Mouse (Mus musculus) forebrain, embryonic 10.5 days (tissue): Measurements from ENCODE around the gene Gm21981. TPM values are rescaled to one million over a fixed set of nuclear protein-coding genes. Genes with fewer than 3 reads are reported as not detected.

Source experiments
- DNase-seq: peaks from one replicate; pipeline ENCODE4 v3.0.0-alpha.2; 2017; ENCODE audit warnings: low spot score; ENCODE audit errors: extremely low spot score
- H3K27ac ChIP-seq: fragments of 300-500 bp; sonication (generic); 2 replicates; pipeline ENCODE4 v1.5.1; 2016; ENCODE audit warnings: mild to moderate bottlenecking
- H3K27me3 ChIP-seq: fragments of 300-500 bp; sonication (generic); 2 replicates; pipeline ENCODE4 v1.6.1; 2016; ENCODE audit warnings: mild to moderate bottlenecking; ENCODE audit not compliant: poor library complexity, severe bottlenecking
- H3K36me3 ChIP-seq: fragments of 300-500 bp; sonication (generic); replicated peaks from 2 replicates; pipeline ENCODE4 v1.6.1; 2016; ENCODE audit warnings: mild to moderate bottlenecking, moderate library complexity
- H3K4me1 ChIP-seq: fragments of 300-500 bp; sonication (generic); 2 replicates; pipeline ENCODE4 v1.6.1; 2016
- H3K4me3 ChIP-seq: fragments of 300-500 bp; sonication (generic); 2 replicates; pipeline ENCODE4 v1.5.1; 2016; ENCODE audit warnings: mild to moderate bottlenecking, moderate library complexity
- H3K9me3 ChIP-seq: fragments of 300-500 bp; sonication (generic); 2 replicates; pipeline ENCODE4 v1.6.1; 2016; ENCODE audit warnings: mild to moderate bottlenecking, moderate library complexity
- WGBS: fragments of 180-500 bp; shearing (Covaris S2); methylation state at CpG from one replicate; pipeline ENCODE4 v1.1.7; 2016; 5-methylcytosine and 5-hydroxymethylcytosine counted together
- polyA plus RNA-seq: library from polyadenylated mRNA; unstranded; fragments of >200 nt; fragmentation: Nextera tagmentation; extraction: Ambion mirVana; gene quantifications from 2 replicates; pipeline ENCODE4 v1.2.1, GENCODE M21; 2016

The Gm21981 gene
- polyA plus RNA-seq, result 0.14 and 0.22 TPM in 2 replicates

DNA sequence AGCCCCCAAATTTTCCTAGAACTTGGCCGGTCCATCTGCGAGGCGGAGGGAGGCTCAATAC, at the start of gene Gm21981:
Gene Gm21981, minus strand, starts transcription at position 14 of the 61 bp plus-strand sequence.
- Histone ChIP-seq H3K36me3 (peaks cover 15% of the 10 kb centered on the region), H3K27ac (peak within 1 kb of the TSS; percentile 91), H3K27me3 (peaks cover 67% of the 10 kb centered on the region), H3K4me1 (peaks cover 31% of the 10 kb centered on the region), H3K4me3 (peak within 1 kb of the TSS; percentile 78), H3K9me3 (no peaks in the 10 kb centered on the region)
- WGBS, result 0% methylated on average over 3 of the region's 3 CpGs
- DNase-seq, result no peak

DNA sequence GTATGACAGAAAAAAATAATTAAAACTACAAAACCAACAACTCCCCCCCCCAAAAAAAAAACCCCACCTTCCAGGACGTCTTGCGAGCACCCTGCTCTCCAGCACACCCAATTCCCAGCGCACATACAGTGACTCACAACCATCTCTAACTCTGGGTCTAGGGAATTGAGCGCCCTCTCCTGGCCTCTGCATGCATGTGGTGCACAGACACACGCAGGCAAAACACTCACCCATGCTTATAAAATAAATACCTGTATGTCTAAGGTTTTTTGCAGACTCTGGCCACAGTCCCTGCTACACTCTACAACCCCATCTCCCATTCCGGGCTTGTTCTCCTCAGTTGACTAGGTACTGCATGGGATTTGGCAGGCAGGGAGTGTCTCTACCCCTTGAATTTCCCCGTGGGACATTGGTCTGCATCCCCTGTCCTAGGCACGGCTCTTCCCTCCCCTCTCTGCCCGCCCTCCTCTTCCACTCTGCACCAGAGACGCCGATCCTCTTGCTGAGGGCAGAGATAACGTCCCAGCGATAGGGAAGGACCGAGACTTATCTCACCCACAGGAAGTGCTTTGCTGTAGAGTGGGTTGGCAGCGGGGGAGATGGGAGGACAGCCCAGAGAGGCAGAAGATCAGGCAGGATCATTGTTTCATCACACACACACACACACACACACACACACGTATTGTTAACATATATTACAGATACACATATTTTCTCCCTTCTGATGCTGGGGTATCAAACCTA, 48.9 kb upstream of the Gm21981 start:
- no peaks in the 10 kb centered on the region for H3K36me3 ChIP-seq
- peaks cover 38% of the 10 kb centered on the region for H3K27me3 ChIP-seq
- WGBS, result 47% methylated on average over 16 of the region's 16 CpGs
- no peak overlapping the region for H3K27ac ChIP-seq
- H3K9me3 ChIP-seq, result peaks cover 4% of the 10 kb centered on the region; the same call in 1 of the 2 replicates
- peaks cover 18% of the 10 kb centered on the region for H3K4me1 ChIP-seq
- no peak for DNase-seq
- no peak overlapping the region for H3K4me3 ChIP-seq

DNA sequence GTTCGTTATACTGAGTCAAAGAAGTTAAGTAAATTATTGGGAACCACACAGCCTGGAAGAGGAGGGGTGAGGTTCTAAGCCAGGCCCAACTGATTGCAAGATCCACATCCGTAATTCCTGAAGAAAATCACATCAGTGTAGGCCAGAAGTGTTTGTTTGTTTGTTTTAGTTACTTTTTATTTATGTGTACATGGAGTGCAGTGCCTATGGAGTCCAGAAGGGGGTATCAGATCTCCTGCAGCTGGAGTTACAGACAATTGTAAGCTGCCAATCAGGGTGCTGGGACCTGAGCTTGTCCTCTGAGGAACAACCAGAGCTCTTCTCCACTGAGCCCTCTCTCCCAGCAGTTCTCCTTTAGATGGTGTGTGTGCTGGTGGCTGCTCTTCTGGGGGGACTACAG, 45.9 kb upstream of the Gm21981 start:
- H3K27me3 ChIP-seq, result peaks cover 55% of the 10 kb centered on the region
- H3K36me3 ChIP-seq, result no peaks in the 10 kb centered on the region
- H3K4me1 ChIP-seq, result peaks cover 34% of the 10 kb centered on the region
- H3K9me3 ChIP-seq, result peaks cover 4% of the 10 kb centered on the region; the same call in 1 of the 2 replicates
- 65% methylated on average over 2 of the region's 2 CpGs for WGBS
- DNase-seq, result no peak
- H3K4me3 ChIP-seq, result no peak overlapping the region
- no peak overlapping the region for H3K27ac ChIP-seq

DNA sequence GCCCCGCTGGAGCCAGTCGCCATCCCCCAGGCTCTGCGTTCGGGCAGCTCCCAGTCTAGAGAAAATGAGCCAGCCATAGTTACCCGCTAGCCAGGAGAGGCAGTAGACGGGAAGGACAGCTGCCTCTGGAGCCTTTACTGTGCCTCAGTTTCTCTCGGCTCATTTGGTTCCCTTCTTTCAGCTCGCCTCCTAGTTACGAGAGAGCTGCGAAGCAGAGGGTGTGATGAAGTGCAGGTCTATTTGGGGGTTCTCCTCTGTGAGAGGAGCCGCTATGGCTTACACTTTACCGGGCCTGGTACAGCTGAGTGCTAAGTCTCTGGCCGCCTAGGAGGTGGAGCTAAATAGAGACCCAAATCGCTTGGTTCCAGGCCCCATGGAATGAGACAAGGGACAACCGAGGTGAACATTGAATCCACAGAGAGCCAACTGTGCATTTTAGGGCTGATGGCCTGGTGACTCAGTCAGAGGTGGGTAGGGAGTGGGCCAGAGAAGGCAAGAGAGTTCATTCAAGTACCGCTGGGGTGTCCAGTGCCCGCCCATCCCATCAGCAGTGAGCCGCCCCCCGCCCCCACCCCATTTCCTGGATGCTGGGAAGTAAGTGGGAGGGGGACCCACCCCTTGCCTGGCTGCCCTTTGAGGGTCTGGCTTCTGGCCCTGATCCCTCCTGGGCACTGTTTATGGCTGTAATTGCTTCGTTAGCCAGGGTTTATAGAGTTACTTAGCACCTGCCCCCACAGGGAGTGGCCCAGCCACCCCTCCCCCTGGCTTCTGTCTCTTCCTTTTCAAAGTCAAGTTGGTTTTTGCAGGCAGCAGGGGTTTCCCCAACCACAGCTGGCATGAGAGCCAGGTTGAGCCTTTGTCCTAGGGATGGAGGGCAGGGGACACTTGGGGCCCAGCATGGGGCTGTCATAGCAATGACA, 44.9 kb upstream of the Gm21981 start:
- peaks cover 59% of the 10 kb centered on the region for H3K27me3 ChIP-seq
- no peaks in the 10 kb centered on the region for H3K9me3 ChIP-seq
- no peak for DNase-seq
- WGBS, result 2% methylated on average over 20 of the region's 20 CpGs
- H3K4me3 ChIP-seq, result peak overlapping the region; percentile 68
- H3K36me3 ChIP-seq, result no peaks in the 10 kb centered on the region
- peak overlapping the region; percentile 71 for H3K27ac ChIP-seq
- peaks cover 34% of the 10 kb centered on the region for H3K4me1 ChIP-seq

DNA sequence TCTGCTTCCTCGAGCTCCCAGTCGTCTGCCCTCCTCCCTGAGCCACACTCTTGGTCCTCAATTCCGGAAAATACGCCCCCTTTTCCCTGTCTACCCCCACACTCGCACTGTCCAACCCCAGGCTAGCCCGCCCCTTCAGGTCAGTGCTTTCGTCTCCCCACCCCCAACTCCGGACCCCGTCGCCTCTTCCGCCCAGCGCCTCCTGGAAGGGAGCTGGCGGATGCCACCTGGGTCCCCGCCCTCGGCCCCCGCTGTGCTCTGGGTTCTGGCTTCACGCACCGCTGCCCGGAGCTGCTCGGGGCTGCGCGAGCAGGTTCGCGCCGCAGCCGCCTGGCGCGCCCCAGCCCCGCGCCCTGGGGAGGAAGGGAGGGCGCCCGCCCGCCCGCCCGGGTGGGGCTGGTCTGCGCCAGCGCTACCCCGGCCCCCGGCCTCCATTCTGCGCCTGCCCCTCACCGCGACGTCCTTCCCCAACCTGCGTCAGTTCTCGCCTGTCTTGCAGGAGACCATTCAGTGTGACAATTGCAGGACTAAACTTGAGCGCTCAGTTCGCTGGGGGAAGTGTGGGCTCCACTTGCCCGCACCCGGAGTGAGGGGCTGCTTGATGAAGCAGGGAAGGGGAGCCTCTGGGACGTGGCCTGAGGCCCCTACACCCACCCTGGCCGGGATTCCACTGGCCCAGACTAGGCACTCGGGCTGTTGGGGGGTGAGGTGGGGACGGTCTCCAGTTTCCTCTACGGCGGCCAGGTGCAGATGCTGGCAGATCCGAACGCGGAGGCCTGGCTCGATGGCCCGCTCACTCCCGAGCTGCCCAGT, 44.0 kb upstream of the Gm21981 start:
- H3K27ac ChIP-seq, result peak overlapping the region; percentile 71

DNA sequence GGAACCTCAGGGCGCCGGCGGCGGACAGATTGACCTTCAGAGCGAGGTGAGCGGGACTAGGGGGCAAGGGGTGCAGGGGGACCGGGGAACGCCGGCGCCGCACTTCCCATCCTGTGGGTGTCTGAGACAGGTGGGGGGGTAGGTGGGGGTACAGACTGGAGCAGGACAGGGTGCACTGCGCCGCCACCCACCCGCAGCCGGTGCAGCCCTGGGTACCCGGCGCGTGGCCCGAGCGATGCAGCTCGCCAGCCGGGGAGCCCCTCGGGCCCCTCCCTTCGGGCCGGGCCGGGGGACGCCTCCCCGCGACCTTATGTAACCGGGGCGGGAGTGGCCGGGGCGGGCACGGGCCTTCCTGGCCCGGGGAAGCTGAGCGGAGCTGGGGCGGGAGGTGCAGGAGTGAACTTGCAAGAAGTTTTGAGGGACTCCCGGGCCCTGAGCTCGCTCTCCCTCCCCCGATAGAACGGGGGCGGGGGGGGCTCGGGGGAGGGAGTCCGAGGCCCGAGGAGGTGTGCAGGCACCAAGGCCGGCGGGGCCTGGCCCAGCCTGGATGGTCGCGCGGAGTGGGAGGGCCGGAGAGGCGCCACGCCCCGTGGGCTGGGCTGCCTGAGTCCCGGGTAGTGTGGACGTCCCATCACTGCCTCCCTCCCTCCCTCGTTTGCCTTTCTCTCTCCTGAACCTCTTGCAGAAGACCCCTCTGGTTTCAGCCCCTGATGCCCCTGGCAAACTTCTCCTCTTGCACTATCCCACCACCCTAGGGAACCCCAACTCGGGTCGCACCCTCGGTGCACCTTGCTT, 43.2 kb upstream of the Gm21981 start:
- Histone ChIP-seq H3K4me3 (peak overlapping the region; percentile 68), H3K9me3 (no peaks in the 10 kb centered on the region), H3K4me1 (peaks cover 34% of the 10 kb centered on the region), H3K36me3 (no peaks in the 10 kb centered on the region), H3K27ac (peak overlapping the region; percentile 71), H3K27me3 (peaks cover 59% of the 10 kb centered on the region)
- DNase-seq, result peak; percentile 62
- WGBS, result 2% methylated on average over 59 of the region's 60 CpGs

More for the DNA sequence above, 44.0 kb upstream of the Gm21981 start:
- H3K36me3 ChIP-seq, result no peaks in the 10 kb centered on the region
- peaks cover 59% of the 10 kb centered on the region for H3K27me3 ChIP-seq
- under 1% methylated on average over 60 of the region's 61 CpGs for WGBS
- no peaks in the 10 kb centered on the region for H3K9me3 ChIP-seq
- H3K4me1 ChIP-seq, result peaks cover 34% of the 10 kb centered on the region
- peak; percentile 43 for DNase-seq
- H3K4me3 ChIP-seq, result peak overlapping the region; percentile 68

DNA sequence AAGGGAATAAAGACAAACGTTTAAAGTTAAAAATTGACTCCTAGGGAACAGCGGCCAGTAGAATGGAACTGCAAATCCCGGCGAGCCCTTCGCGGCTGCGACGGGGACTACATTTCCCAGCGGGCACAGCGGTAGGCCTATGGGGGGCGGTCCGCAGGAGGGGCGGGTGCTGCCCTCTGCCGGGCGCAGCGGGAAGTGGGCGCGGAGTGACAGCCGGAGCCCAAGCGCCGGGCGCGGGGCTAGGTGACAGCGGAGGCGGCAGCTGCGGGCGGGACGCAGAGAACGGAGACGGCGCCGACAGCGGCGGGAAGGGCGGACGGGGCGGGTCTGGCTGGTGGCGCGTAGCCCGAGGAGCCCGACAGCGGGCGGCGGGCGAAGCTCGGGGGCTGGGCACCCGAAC, 42.6 kb upstream of the Gm21981 start, which contains the start of gene Tfeb:
Gene Tfeb, plus strand, starts transcription at position 175 of the 400 bp plus-strand sequence.
- peaks cover 64% of the 10 kb centered on the region for H3K27me3 ChIP-seq
- H3K27ac ChIP-seq, result peak within 1 kb of the TSS; percentile 71
- under 1% methylated on average over 47 of the region's 47 CpGs for WGBS
- peak; percentile 90 for DNase-seq
- no peaks in the 10 kb centered on the region for H3K9me3 ChIP-seq
- H3K36me3 ChIP-seq, result no peaks in the 10 kb centered on the region
- peak within 1 kb of the TSS; percentile 68 for H3K4me3 ChIP-seq
- peaks cover 34% of the 10 kb centered on the region for H3K4me1 ChIP-seq

DNA sequence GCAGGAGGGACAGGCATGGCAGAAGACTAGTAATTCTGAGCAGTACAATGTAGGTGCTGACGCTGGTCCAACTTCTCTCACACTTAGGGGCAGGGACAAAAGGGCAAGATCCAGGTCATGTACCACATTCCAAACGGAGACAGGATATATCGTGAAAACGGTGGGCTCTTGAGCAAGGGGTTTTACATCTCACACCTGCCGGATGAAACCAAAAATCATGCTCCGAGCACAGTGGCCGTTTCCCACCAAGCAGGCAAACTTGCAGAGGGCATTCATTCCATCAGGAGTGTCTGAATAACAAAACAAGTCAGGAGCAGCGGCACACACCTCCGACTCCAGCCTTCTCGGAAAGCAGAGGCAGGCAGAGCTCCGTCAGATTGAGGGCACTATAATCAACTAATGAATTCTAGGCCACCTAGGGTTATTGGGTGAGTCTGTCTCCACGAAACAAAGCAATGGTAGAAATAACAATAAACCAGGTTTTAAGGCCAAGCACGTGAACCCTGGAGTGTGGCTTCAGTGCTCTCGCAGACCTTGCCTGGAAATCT, 41.4 kb upstream of the Gm21981 start:
- WGBS, result 79% methylated on average over 14 of the region's 14 CpGs
- no peaks in the 10 kb centered on the region for H3K9me3 ChIP-seq
- DNase-seq, result no peak

DNA sequence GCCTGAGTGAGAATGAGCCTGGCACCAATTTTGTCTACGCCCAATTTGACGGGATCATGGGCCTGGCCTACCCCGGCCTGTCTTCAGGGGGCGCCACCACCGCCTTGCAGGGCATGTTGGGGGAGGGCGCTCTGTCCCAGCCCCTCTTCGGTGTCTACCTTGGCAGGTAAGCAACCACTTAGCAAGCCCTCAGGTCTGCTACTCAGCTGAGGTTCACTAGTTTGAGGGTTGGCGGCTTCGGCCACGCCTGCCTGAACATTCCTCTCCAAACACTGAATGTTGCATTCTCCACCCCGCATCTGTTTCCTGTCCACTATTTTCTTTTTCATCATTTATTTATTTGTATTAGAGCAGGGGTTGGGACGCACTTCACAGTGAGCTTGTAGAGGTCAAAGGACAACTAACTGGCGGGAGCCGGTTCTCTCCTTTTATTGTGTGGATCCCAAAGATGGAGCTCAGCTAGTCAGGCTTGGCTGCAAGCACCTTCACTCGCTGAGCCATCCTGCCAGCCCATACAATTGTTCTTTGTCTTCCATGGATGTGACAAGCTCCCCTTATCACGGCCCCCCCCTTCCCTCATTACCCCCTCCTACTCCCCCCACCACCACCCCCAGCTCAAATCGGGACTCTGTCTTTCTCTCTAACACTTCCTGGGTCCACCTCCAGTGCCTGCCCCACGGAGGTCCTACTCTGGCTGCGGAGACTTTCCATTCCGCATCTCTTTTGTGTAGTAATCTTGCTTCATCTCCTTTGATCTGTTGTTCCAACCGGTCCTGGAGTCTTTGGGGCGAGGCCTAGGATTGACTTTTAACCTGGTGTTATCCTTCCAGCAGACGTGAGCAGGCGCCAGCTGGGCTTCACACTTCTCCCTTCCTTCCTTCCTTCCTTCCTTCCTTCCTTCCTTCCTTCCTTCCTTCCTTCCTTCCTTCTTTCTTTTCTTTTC, 36.6 kb upstream of the Gm21981 start:
- H3K36me3 ChIP-seq, result no peaks in the 10 kb centered on the region
- 48% methylated on average over 24 of the region's 24 CpGs for WGBS
- DNase-seq, result no peak
- no peak overlapping the region for H3K27ac ChIP-seq
- H3K4me1 ChIP-seq, result peaks cover 14% of the 10 kb centered on the region
- no peak overlapping the region for H3K4me3 ChIP-seq
- peaks cover 20% of the 10 kb centered on the region; the same call in 1 of the 2 replicates for H3K27me3 ChIP-seq
- no peaks in the 10 kb centered on the region for H3K9me3 ChIP-seq

More for the DNA sequence above, 41.4 kb upstream of the Gm21981 start:
- Histone ChIP-seq H3K4me1 (peaks cover 41% of the 10 kb centered on the region), H3K27me3 (peaks cover 55% of the 10 kb centered on the region), H3K27ac (no peak overlapping the region), H3K4me3 (no peak overlapping the region), H3K36me3 (no peaks in the 10 kb centered on the region)

DNA sequence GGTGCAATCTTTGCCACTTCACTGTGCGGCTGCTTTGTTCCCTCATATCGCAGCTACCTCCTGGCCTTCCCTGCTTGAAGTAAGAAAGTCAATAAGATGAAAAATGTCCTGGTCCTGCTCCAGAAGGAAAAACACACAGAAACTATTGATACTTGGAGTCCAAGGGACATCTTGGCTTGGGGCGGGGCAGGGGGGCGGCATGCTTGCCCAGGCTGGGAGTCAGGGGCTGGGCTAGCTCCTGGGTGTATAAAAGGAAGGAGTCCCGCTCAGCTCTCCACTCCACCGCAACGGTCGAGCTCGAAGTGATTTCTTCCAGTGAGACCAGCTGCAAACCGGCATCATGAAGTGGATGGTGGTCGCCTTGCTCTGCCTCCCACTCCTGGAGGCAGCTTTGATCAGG, 32.3 kb upstream of the Gm21981 start, which contains the start of gene Pgc:
Gene Pgc, plus strand, starts transcription at position 277 of the 400 bp plus-strand sequence.
- Histone ChIP-seq H3K4me1 (peaks cover 14% of the 10 kb centered on the region), H3K27me3 (peaks cover 4% of the 10 kb centered on the region; the same call in 1 of the 2 replicates), H3K4me3 (no peak within 1 kb of the TSS), H3K9me3 (no peaks in the 10 kb centered on the region), H3K27ac (no peak within 1 kb of the TSS), H3K36me3 (no peaks in the 10 kb centered on the region)
- no peak for DNase-seq
- 84% methylated on average over 11 of the region's 11 CpGs for WGBS

DNA sequence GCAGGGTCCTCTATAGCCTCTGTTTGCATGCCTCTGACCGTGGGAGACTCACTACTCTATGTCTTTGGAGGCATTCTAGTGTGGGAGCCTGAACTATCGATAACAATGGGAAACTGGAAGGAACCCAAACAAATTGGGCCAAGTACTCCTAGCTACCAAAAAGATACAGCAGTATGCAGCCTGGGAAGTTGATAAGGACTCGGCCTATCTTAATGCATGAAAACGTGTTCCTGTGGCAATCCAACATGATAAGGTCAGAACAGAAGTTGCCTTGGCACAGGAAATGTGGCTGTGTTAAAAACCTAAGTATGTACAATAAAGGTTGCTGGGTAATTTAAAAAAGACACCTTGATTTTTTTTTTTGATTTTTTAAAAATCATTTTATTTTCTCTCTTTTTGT, 26.9 kb upstream of the Gm21981 start:
- Histone ChIP-seq H3K36me3 (no peaks in the 10 kb centered on the region), H3K27me3 (no peaks in the 10 kb centered on the region), H3K4me3 (no peak overlapping the region), H3K4me1 (no peaks in the 10 kb centered on the region), H3K9me3 (no peaks in the 10 kb centered on the region), H3K27ac (no peak overlapping the region)
- 88% methylated on average over 4 of the region's 4 CpGs for WGBS
- DNase-seq, result no peak
